Mouse (Mus musculus): Measurements from ENCODE around the gene Mpped2. TPM values are rescaled to one million over a fixed set of nuclear protein-coding genes. Genes with fewer than 3 reads are reported as not detected.

Gene Mpped2
- total and polyA plus RNA-seq, 2 experiments, result 0.20 to 0.37 TPM

- Histone ChIP-seq H3K36me3 (ENCODE audit: control insufficient read depth, insufficient read depth, low read length) (no peaks in the 10 kb centered on the region), H3K27ac (replicated peaks; ENCODE audit: insufficient read depth, low read depth, low read length) (no peak overlapping the region), H3K27me3 (ENCODE audit: control insufficient read depth, insufficient read depth, low read length) (no peaks in the 10 kb centered on the region), H3K4me1 (ENCODE audit: control insufficient read depth, insufficient read depth, low read length) (no peaks in the 10 kb centered on the region), H3K79me2 (ENCODE audit: control insufficient read depth, insufficient read depth, low read length) (no peaks in the 10 kb centered on the region), H3K4me3 (ENCODE audit: insufficient read depth, low read depth, low read length) (no peak overlapping the region), H3K9ac (ENCODE audit: low read depth, low read length) (no peak overlapping the region)
- WGBS, result 87% methylated on average over 4 of the region's 4 CpGs
- no peak for DNase-seq (ENCODE audit: extremely low read depth, low read depth, low spot score)
- TF ChIP-seq POLR2A (IDR thresholded peaks at IDR 0.05; ENCODE audit: extremely low read depth, insufficient read depth, low read length) (no peak), CTCF (IDR thresholded peaks at IDR 0.05; ENCODE audit: low read depth, low read length) (no peak)
Measured at GRCm38 (mm10) chr2:106744086-106744485, 51.0 kb downstream of the Mpped2 start.

- no peak for DNase-seq (ENCODE audit: extremely low read depth, low read depth, low spot score)
- Histone ChIP-seq H3K4me1 (ENCODE audit: control insufficient read depth, insufficient read depth, low read length) (no peaks in the 10 kb centered on the region), H3K9ac (ENCODE audit: low read depth, low read length) (no peak overlapping the region), H3K4me3 (ENCODE audit: insufficient read depth, low read depth, low read length) (no peak overlapping the region), H3K27ac (replicated peaks; ENCODE audit: insufficient read depth, low read depth, low read length) (no peak overlapping the region), H3K27me3 (ENCODE audit: control insufficient read depth, insufficient read depth, low read length) (no peaks in the 10 kb centered on the region), H3K36me3 (ENCODE audit: control insufficient read depth, insufficient read depth, low read length) (no peaks in the 10 kb centered on the region), H3K79me2 (ENCODE audit: control insufficient read depth, insufficient read depth, low read length) (no peaks in the 10 kb centered on the region)
- WGBS, result 89% methylated on average over 14 of the region's 14 CpGs
- TF ChIP-seq CTCF (IDR thresholded peaks at IDR 0.05; ENCODE audit: low read depth, low read length) (no peak), POLR2A (IDR thresholded peaks at IDR 0.05; ENCODE audit: extremely low read depth, insufficient read depth, low read length) (no peak)
Measured at GRCm38 (mm10) chr2:106744601-106745000, 51.5 kb downstream of the Mpped2 start.

- no peak overlapping the region for H3K9ac ChIP-seq (ENCODE audit: low read depth, low read length)
- no peak overlapping the region for H3K4me3 ChIP-seq (ENCODE audit: insufficient read depth, low read depth, low read length)
- no peaks in the 10 kb centered on the region for H3K4me1 ChIP-seq (ENCODE audit: control insufficient read depth, insufficient read depth, low read length)
- no peak for DNase-seq (ENCODE audit: extremely low read depth, low read depth, low spot score)
- no peaks in the 10 kb centered on the region for H3K36me3 ChIP-seq (ENCODE audit: control insufficient read depth, insufficient read depth, low read length)
- no peak for TF ChIP-seq POLR2A (IDR thresholded peaks at IDR 0.05; ENCODE audit: extremely low read depth, insufficient read depth, low read length)
- TF ChIP-seq CTCF (IDR thresholded peaks at IDR 0.05; ENCODE audit: low read depth, low read length), result no peak
- H3K27ac ChIP-seq (replicated peaks; ENCODE audit: insufficient read depth, low read depth, low read length), result no peak overlapping the region
- no peaks in the 10 kb centered on the region for H3K79me2 ChIP-seq (ENCODE audit: control insufficient read depth, insufficient read depth, low read length)
- WGBS, result 100% methylated on average over 1 of the region's 1 CpGs
- H3K27me3 ChIP-seq (ENCODE audit: control insufficient read depth, insufficient read depth, low read length), result no peaks in the 10 kb centered on the region
Measured at GRCm38 (mm10) chr2:106745364-106745763, 52.3 kb downstream of the Mpped2 start.

- H3K36me3 ChIP-seq (ENCODE audit: control insufficient read depth, insufficient read depth, low read length), result no peaks in the 10 kb centered on the region
- DNase-seq (ENCODE audit: extremely low read depth, low read depth, low spot score), result no peak
- H3K27ac ChIP-seq (replicated peaks; ENCODE audit: insufficient read depth, low read depth, low read length), result no peak overlapping the region
- no peaks in the 10 kb centered on the region for H3K79me2 ChIP-seq (ENCODE audit: control insufficient read depth, insufficient read depth, low read length)
- no peak overlapping the region for H3K9ac ChIP-seq (ENCODE audit: low read depth, low read length)
- H3K4me3 ChIP-seq (ENCODE audit: insufficient read depth, low read depth, low read length), result no peak overlapping the region
- H3K4me1 ChIP-seq (ENCODE audit: control insufficient read depth, insufficient read depth, low read length), result no peaks in the 10 kb centered on the region
- TF ChIP-seq POLR2A (IDR thresholded peaks at IDR 0.05; ENCODE audit: extremely low read depth, insufficient read depth, low read length), result no peak
- no peak for TF ChIP-seq CTCF (IDR thresholded peaks at IDR 0.05; ENCODE audit: low read depth, low read length)
- 90% methylated on average over 6 of the region's 6 CpGs for WGBS
- no peaks in the 10 kb centered on the region for H3K27me3 ChIP-seq (ENCODE audit: control insufficient read depth, insufficient read depth, low read length)
Measured at GRCm38 (mm10) chr2:106746211-106746610, 53.1 kb downstream of the Mpped2 start.

- Histone ChIP-seq H3K4me1 (ENCODE audit: control insufficient read depth, insufficient read depth, low read length) (no peaks in the 10 kb centered on the region), H3K36me3 (ENCODE audit: control insufficient read depth, insufficient read depth, low read length) (no peaks in the 10 kb centered on the region), H3K27ac (replicated peaks; ENCODE audit: insufficient read depth, low read depth, low read length) (no peak overlapping the region), H3K4me3 (ENCODE audit: insufficient read depth, low read depth, low read length) (no peak overlapping the region), H3K79me2 (ENCODE audit: control insufficient read depth, insufficient read depth, low read length) (no peaks in the 10 kb centered on the region), H3K9ac (ENCODE audit: low read depth, low read length) (no peak overlapping the region), H3K27me3 (ENCODE audit: control insufficient read depth, insufficient read depth, low read length) (no peaks in the 10 kb centered on the region)
- no peak for DNase-seq (ENCODE audit: extremely low read depth, low read depth, low spot score)
- TF ChIP-seq POLR2A (IDR thresholded peaks at IDR 0.05; ENCODE audit: extremely low read depth, insufficient read depth, low read length), result no peak
- no peak for TF ChIP-seq CTCF (IDR thresholded peaks at IDR 0.05; ENCODE audit: low read depth, low read length)
- WGBS, result 69% methylated on average over 4 of the region's 4 CpGs
Measured at GRCm38 (mm10) chr2:106746905-106747304, 53.8 kb downstream of the Mpped2 start.

GRCm38 (mm10) chr2:106747342-106747741, 54.3 kb downstream of the Mpped2 start:
- TF ChIP-seq CTCF (IDR thresholded peaks at IDR 0.05; ENCODE audit: low read depth, low read length), result no peak
- no peak for TF ChIP-seq POLR2A (IDR thresholded peaks at IDR 0.05; ENCODE audit: extremely low read depth, insufficient read depth, low read length)
- 87% methylated on average over 4 of the region's 4 CpGs for WGBS
- Histone ChIP-seq H3K79me2 (ENCODE audit: control insufficient read depth, insufficient read depth, low read length) (no peaks in the 10 kb centered on the region), H3K27ac (replicated peaks; ENCODE audit: insufficient read depth, low read depth, low read length) (no peak overlapping the region), H3K4me1 (ENCODE audit: control insufficient read depth, insufficient read depth, low read length) (no peaks in the 10 kb centered on the region), H3K4me3 (ENCODE audit: insufficient read depth, low read depth, low read length) (no peak overlapping the region), H3K27me3 (ENCODE audit: control insufficient read depth, insufficient read depth, low read length) (no peaks in the 10 kb centered on the region), H3K36me3 (ENCODE audit: control insufficient read depth, insufficient read depth, low read length) (no peaks in the 10 kb centered on the region), H3K9ac (ENCODE audit: low read depth, low read length) (no peak overlapping the region)
- DNase-seq (ENCODE audit: extremely low read depth, low read depth, low spot score), result no peak

Measured in liver, adult 2 months (tissue).